Mouse (Mus musculus): Measurements from ENCODE around the gene Ubd. TPM values are rescaled to one million over a fixed set of nuclear protein-coding genes. Genes with fewer than 3 reads are reported as not detected.
"Not testable (repeated sequence)": the region's sequence is repeated elsewhere in the genome, so short reads cannot be mapped to it uniquely, and the experiment has no call there.

Ubd gene
- polyA plus RNA-seq, 1 experiment from 2014 or later = not detected

DNA sequence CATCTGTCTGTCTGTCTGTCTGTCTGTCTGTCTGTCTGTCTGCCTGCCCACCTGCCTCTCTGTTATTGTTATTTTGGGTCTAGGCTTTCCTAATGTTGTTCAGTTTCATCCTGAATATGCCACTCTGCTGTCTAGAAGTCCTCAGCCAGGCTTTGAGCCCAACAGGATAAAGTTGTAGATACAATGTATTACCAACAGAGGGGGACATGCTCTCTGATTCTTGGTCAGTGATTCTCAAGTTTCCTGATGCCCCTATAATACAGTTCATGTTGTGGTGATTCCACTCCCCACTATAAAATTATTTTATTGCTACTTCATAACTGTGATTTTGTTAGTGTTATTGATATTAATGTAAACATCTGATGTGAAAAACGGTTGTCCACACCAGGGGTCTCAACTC is 28.2 kb downstream of the Ubd start:
- Histone ChIP-seq H3K27ac (replicated peaks in 1 of 2; ENCODE audit: control insufficient read depth in 1 of 2, insufficient read depth in 1 of 2, low read depth in 2 of 2, low read length in 2 of 2) (no peak overlapping the region), H3K9me3 (ENCODE audit: control insufficient read depth, low read length) (peaks cover 6% of the 10 kb centered on the region; the same call in 1 of the 2 replicates), H3K4me2 (ENCODE audit: low read length) (no peak overlapping the region), H3K4me3 (ENCODE audit: control insufficient read depth in 1 of 2, insufficient read depth in 1 of 2, low read depth in 1 of 2, low read length in 2 of 2) (no peak overlapping the region), H3K27me3 (ENCODE audit: control insufficient read depth, insufficient read depth, low read length) (no peaks in the 10 kb centered on the region), H3K9ac (ENCODE audit: low read length) (no peak overlapping the region), H3K4me1 (ENCODE audit: control insufficient read depth in 2 of 2, insufficient read depth in 2 of 2, low read length in 2 of 2) (no peaks in the 10 kb centered on the region), H3K36me3 (ENCODE audit: control insufficient read depth, insufficient read depth, low read length) (no peaks in the 10 kb centered on the region)
- 15% methylated on average over 1 of the region's 1 CpGs for WGBS
- no peak for ATAC-seq (ENCODE audit: insufficient number of reproducible peaks, insufficient read depth, low FRiP score, low read depth)

DNA sequence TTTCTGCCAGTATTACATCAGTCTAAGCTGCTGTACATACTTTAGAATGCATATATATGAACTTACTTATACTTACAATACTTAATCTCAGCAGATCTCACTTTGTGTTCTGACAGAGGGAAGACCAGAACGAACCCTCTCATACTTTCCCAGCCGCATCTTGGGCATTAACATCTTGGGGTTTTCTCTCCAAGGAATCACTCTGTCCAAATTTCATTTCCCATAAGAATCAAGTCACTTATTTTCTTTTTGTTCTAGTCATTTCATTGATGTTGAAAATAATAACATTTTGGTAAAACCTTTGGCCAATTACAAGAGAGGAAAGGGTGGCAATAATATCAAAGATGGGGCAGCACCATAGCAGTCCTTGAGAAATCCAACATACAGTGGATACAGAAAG is 43.5 kb downstream of the Ubd start, which contains the start of gene Olfr97:
Gene Olfr97 (minus strand): TSS at position 101 of the 400 bp plus-strand sequence.
- H3K36me3 ChIP-seq (ENCODE audit: control insufficient read depth, insufficient read depth, low read length); H3K4me2 ChIP-seq (ENCODE audit: low read length); H3K4me3 ChIP-seq (ENCODE audit: control insufficient read depth in 1 of 2, insufficient read depth in 1 of 2, low read depth in 1 of 2, low read length in 2 of 2); H3K27ac ChIP-seq (replicated peaks in 1 of 2; ENCODE audit: control insufficient read depth in 1 of 2, insufficient read depth in 1 of 2, low read depth in 2 of 2, low read length in 2 of 2); H3K9ac ChIP-seq (ENCODE audit: low read length); H3K4me1 ChIP-seq (ENCODE audit: control insufficient read depth in 2 of 2, insufficient read depth in 2 of 2, low read length in 2 of 2); H3K9me3 ChIP-seq (ENCODE audit: control insufficient read depth, low read length); H3K27me3 ChIP-seq (ENCODE audit: control insufficient read depth, insufficient read depth, low read length); ATAC-seq (ENCODE audit: insufficient number of reproducible peaks, insufficient read depth, low FRiP score, low read depth): not testable (repeated sequence)
- WGBS = 77% methylated on average over 2 of the region's 2 CpGs

DNA sequence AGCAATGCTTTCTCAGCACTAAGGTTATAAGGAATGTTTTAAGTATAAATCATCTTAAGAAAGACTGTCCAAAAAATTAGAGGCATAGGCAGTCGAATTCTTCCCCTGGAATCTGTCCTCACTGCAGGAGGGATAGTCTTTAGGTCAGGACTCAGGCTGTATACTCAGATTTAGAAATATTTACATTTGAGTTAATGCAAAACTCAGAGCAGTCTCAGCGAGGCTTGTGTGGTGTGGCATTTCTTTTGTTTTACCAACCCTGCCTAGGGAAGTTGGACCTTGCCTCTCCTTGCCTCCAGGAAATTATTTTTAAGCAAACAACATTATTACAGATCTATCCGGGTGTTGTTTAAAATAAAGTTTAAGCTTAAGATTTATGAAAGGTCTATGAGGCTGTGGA is 48.5 kb downstream of the Ubd start:
- no peak for ATAC-seq (ENCODE audit: insufficient number of reproducible peaks, insufficient read depth, low FRiP score, low read depth)
- WGBS = 56% methylated on average over 3 of the region's 3 CpGs

More for the DNA sequence above, 48.5 kb downstream of the Ubd start:
- no peak overlapping the region for H3K4me2 ChIP-seq (ENCODE audit: low read length)
- H3K36me3 ChIP-seq (ENCODE audit: control insufficient read depth, insufficient read depth, low read length) = no peaks in the 10 kb centered on the region
- 0 out of 2 replicates have a peak, but pooled peaks cover 5% of the 10 kb centered on the region for H3K9me3 ChIP-seq (ENCODE audit: control insufficient read depth, low read length)
- H3K9ac ChIP-seq (ENCODE audit: low read length) = no peak overlapping the region
- H3K4me3 ChIP-seq (ENCODE audit: control insufficient read depth in 1 of 2, insufficient read depth in 1 of 2, low read depth in 1 of 2, low read length in 2 of 2) = no peak overlapping the region
- H3K27me3 ChIP-seq (ENCODE audit: control insufficient read depth, insufficient read depth, low read length) = no peaks in the 10 kb centered on the region
- H3K27ac ChIP-seq (replicated peaks in 1 of 2; ENCODE audit: control insufficient read depth in 1 of 2, insufficient read depth in 1 of 2, low read depth in 2 of 2, low read length in 2 of 2) = no peak overlapping the region
- H3K4me1 ChIP-seq (ENCODE audit: control insufficient read depth in 2 of 2, insufficient read depth in 2 of 2, low read length in 2 of 2) = no peaks in the 10 kb centered on the region

Other genes starting within 250 kb of the Ubd start
- 95.7 and 98.4 TPM in 2 replicates for gene Ppp1r11, start 242.2 kb upstream of the Ubd start, polyA plus RNA-seq (2014; fragmentation: Nextera tagmentation; extraction: Ambion mirVana)
- gene Znrd1, start 235.3 kb upstream of the Ubd start, polyA plus RNA-seq (2014; fragmentation: Nextera tagmentation; extraction: Ambion mirVana) = 42.0 and 43.9 TPM in 2 replicates
- 8.1 and 8.6 TPM in 2 replicates for gene Znrd1as, start 235.3 kb upstream of the Ubd start, polyA plus RNA-seq (2014; fragmentation: Nextera tagmentation; extraction: Ambion mirVana)
- gene 2410137M14Rik, start 212.7 kb upstream of the Ubd start, polyA plus RNA-seq (2014; fragmentation: Nextera tagmentation; extraction: Ambion mirVana) = 0.32 TPM in 1 of 2 replicates, not detected in the other
- gene H2-M5, start 204.4 kb upstream of the Ubd start, polyA plus RNA-seq (2014; fragmentation: Nextera tagmentation; extraction: Ambion mirVana) = 0.23 and 0.75 TPM in 2 replicates
- 38.3 and 43.4 TPM in 2 replicates for gene Zfp57, start 192.7 kb upstream of the Ubd start, polyA plus RNA-seq (2014; fragmentation: Nextera tagmentation; extraction: Ambion mirVana)
- 0.15 TPM in 1 of 2 replicates, not detected in the other for gene Mog, start 170.5 kb upstream of the Ubd start, polyA plus RNA-seq (2014; fragmentation: Nextera tagmentation; extraction: Ambion mirVana)
- gene Gabbr1, start 147.9 kb upstream of the Ubd start, polyA plus RNA-seq (2014; fragmentation: Nextera tagmentation; extraction: Ambion mirVana) = 3.6 and 8.0 TPM in 2 replicates
- gene Olfr90, start 105.4 kb upstream of the Ubd start, polyA plus RNA-seq (2014; fragmentation: Nextera tagmentation; extraction: Ambion mirVana) = not detected in 2 replicates
- gene Olfr91, start 95.6 kb upstream of the Ubd start, polyA plus RNA-seq (2014; fragmentation: Nextera tagmentation; extraction: Ambion mirVana) = not detected in 2 replicates
- not detected in 2 replicates for gene Olfr92, start 73.8 kb upstream of the Ubd start, polyA plus RNA-seq (2014; fragmentation: Nextera tagmentation; extraction: Ambion mirVana)
- not detected in 2 replicates for gene Olfr93, start 32.4 kb upstream of the Ubd start, polyA plus RNA-seq (2014; fragmentation: Nextera tagmentation; extraction: Ambion mirVana)
- gene Olfr94, start 7.1 kb downstream of the Ubd start, polyA plus RNA-seq (2014; fragmentation: Nextera tagmentation; extraction: Ambion mirVana) = not detected in 2 replicates
- not detected in 2 replicates for gene Olfr95, start 19.2 kb downstream of the Ubd start, polyA plus RNA-seq (2014; fragmentation: Nextera tagmentation; extraction: Ambion mirVana)
- gene Olfr96, start 26.3 kb downstream of the Ubd start, polyA plus RNA-seq (2014; fragmentation: Nextera tagmentation; extraction: Ambion mirVana) = not detected in 2 replicates
- gene Olfr97, start 43.4 kb downstream of the Ubd start, polyA plus RNA-seq (2014; fragmentation: Nextera tagmentation; extraction: Ambion mirVana) = not detected in 2 replicates
- gene Olfr98, start 69.9 kb downstream of the Ubd start, polyA plus RNA-seq (2014; fragmentation: Nextera tagmentation; extraction: Ambion mirVana) = not detected in 2 replicates
- gene H2-M3, start 76.3 kb downstream of the Ubd start, polyA plus RNA-seq (2014; fragmentation: Nextera tagmentation; extraction: Ambion mirVana) = 1.1 and 2.1 TPM in 2 replicates
- gene Olfr99, start 89.6 kb downstream of the Ubd start, polyA plus RNA-seq (2014; fragmentation: Nextera tagmentation; extraction: Ambion mirVana) = not detected in 2 replicates
- not detected in 2 replicates for gene Olfr101, start 110.4 kb downstream of the Ubd start, polyA plus RNA-seq (2014; fragmentation: Nextera tagmentation; extraction: Ambion mirVana)
- gene Olfr102, start 123.2 kb downstream of the Ubd start, polyA plus RNA-seq (2014; fragmentation: Nextera tagmentation; extraction: Ambion mirVana) = not detected in 2 replicates
- not detected in 2 replicates for gene Olfr103, start 145.8 kb downstream of the Ubd start, polyA plus RNA-seq (2014; fragmentation: Nextera tagmentation; extraction: Ambion mirVana)
- not detected in 2 replicates for gene Olfr104-ps, start 165.7 kb downstream of the Ubd start, polyA plus RNA-seq (2014; fragmentation: Nextera tagmentation; extraction: Ambion mirVana)
- not detected in 2 replicates for gene Olfr105-ps, start 185.1 kb downstream of the Ubd start, polyA plus RNA-seq (2014; fragmentation: Nextera tagmentation; extraction: Ambion mirVana)
- not detected in 2 replicates for gene Olfr106-ps, start 196.5 kb downstream of the Ubd start, polyA plus RNA-seq (2014; fragmentation: Nextera tagmentation; extraction: Ambion mirVana)
- not detected in 2 replicates for gene Olfr107, start 205.3 kb downstream of the Ubd start, polyA plus RNA-seq (2014; fragmentation: Nextera tagmentation; extraction: Ambion mirVana)

Data from heart, embryonic 14.5 days (tissue).